Mouse (Mus musculus) CH12.LX (cell line): ENCODE results near the gene Denr. TPM values are rescaled to one million over a fixed set of nuclear protein-coding genes. Genes with fewer than 3 reads are reported as not detected.

Experiments used
- DNase-seq: peaks from one replicate; pipeline ENCODE4 v3.0.0-alpha.2; 2013; ENCODE audit errors: extremely low read depth
- H3K27ac ChIP-seq: 2 replicates; pipeline ENCODE4 v1.5.1; 2012; ENCODE audit warnings: low read depth, mild to moderate bottlenecking, control low read depth, moderate library complexity; ENCODE audit not compliant: insufficient read depth
- H3K27me3 ChIP-seq: replicated peaks from 2 replicates; pipeline ENCODE3; 2012; ENCODE audit warnings: inconsistent platforms
- H3K36me3 ChIP-seq, 2 experiments: replicated peaks in 1 of 2; 2 replicates each; pipeline versions ENCODE3 to v1.6.1; 2012; ENCODE audit warnings: inconsistent platforms in 1 of 2, low read length in 1 of 2, mild to moderate bottlenecking in 1 of 2, mixed read lengths in 1 of 2, moderate library complexity in 1 of 2; ENCODE audit not compliant: control insufficient read depth in 1 of 2, insufficient read depth in 1 of 2
- H3K4me1 ChIP-seq, 2 experiments: 2 replicates each; pipeline ENCODE4 v1.6.1; 2012; ENCODE audit warnings: inconsistent platforms in 1 of 2, moderate library complexity in 1 of 2; ENCODE audit not compliant: insufficient read depth in 2 of 2, control insufficient read depth in 1 of 2
- H3K4me2 ChIP-seq: 2 replicates; pipeline ENCODE4 v1.6.1; 2012; ENCODE audit warnings: low read depth, mild to moderate bottlenecking, control low read depth; ENCODE audit not compliant: poor library complexity, insufficient read depth, severe bottlenecking
- H3K4me3 ChIP-seq, 3 experiments: fragments of 150-350 bp in 1 of 3; sonication (generic) in 1 of 3; replicated peaks in 1 of 3; 2 replicates each; pipeline versions ENCODE3 to v1.5.1; 2011 to 2012; ENCODE audit warnings: low read depth in 2 of 3, low read length in 2 of 3, mild to moderate bottlenecking in 2 of 3, moderate library complexity in 2 of 3, control low read depth in 1 of 3, improper control_type of control experiment in 1 of 3, inconsistent platforms in 1 of 3, mixed read lengths in 1 of 3; ENCODE audit not compliant: poor library complexity in 1 of 3
- H3K79me2 ChIP-seq: replicated peaks from 2 replicates; pipeline ENCODE4 v1.6.1; 2012; ENCODE audit warnings: mild to moderate bottlenecking, moderate library complexity; ENCODE audit not compliant: control insufficient read depth, poor library complexity, insufficient read depth, severe bottlenecking; ENCODE audit errors: extremely low read depth
- H3K9ac ChIP-seq: 2 replicates; pipeline ENCODE4 v1.6.1; 2012; ENCODE audit warnings: low read depth, mild to moderate bottlenecking, control low read depth, moderate library complexity; ENCODE audit not compliant: insufficient read depth
- H3K9me3 ChIP-seq: replicated peaks from 2 replicates; pipeline ENCODE3; 2012; ENCODE audit warnings: low read length, inconsistent platforms, mixed read lengths
- BHLHE40 ChIP-seq: IDR thresholded peaks from 2 replicates; pipeline ENCODE4 v1.6.1; 2011; ENCODE audit warnings: mild to moderate bottlenecking, low read depth, low read length, improper control_type of control experiment
- CHD1 ChIP-seq: IDR thresholded peaks from 2 replicates; pipeline ENCODE4 v1.6.1; 2012; ENCODE audit warnings: low read depth, low read length, improper control_type of control experiment, inconsistent platforms
- CTCF ChIP-seq, 2 experiments: IDR thresholded peaks in 1 of 2; conservative IDR thresholded peaks in 1 of 2; 2 replicates each; pipeline ENCODE4 v1.5.1; 2011 to 2012; ENCODE audit warnings: low read depth in 2 of 2, low read length in 2 of 2, improper control_type of control experiment in 1 of 2, inconsistent platforms in 1 of 2, mild to moderate bottlenecking in 1 of 2, moderate library complexity in 1 of 2
- JUN ChIP-seq: IDR thresholded peaks from 2 replicates; pipeline ENCODE4 v1.6.1; 2011; ENCODE audit warnings: low read depth, mild to moderate bottlenecking, low read length, improper control_type of control experiment, moderate library complexity; ENCODE audit not compliant: insufficient read depth
- JUND ChIP-seq: conservative IDR thresholded peaks from 2 replicates; pipeline ENCODE4 v1.6.1; 2011; ENCODE audit warnings: low read depth, low read length, improper control_type of control experiment
- MAFK ChIP-seq: IDR thresholded peaks from 2 replicates; pipeline ENCODE4 v1.6.1; 2011; ENCODE audit warnings: low read length, improper control_type of control experiment; ENCODE audit not compliant: insufficient replicate concordance
- MEF2A ChIP-seq: IDR thresholded peaks from 2 replicates; pipeline ENCODE4 v1.6.1; 2014; ENCODE audit warnings: low read depth, mild to moderate bottlenecking, inconsistent platforms, low read length, improper control_type of control experiment, borderline replicate concordance
- MYC ChIP-seq: IDR thresholded peaks from 2 replicates; pipeline ENCODE4 v1.6.1; 2011; ENCODE audit warnings: low read depth, mild to moderate bottlenecking, improper control_type of control experiment, low read length
- NELFE ChIP-seq: IDR thresholded peaks from 2 replicates; pipeline ENCODE4 v1.6.1; 2011; ENCODE audit warnings: low read depth, low read length, improper control_type of control experiment
- RAD21 ChIP-seq: IDR thresholded peaks from 2 replicates; pipeline ENCODE4 v1.6.1; 2011; ENCODE audit warnings: low read depth, mild to moderate bottlenecking, low read length, improper control_type of control experiment, moderate library complexity
- SMC3 ChIP-seq: IDR thresholded peaks from 2 replicates; pipeline ENCODE4 v1.6.1; 2011; ENCODE audit warnings: low read depth, low read length, improper control_type of control experiment
- TBP ChIP-seq: conservative IDR thresholded peaks from 2 replicates; pipeline ENCODE4 v1.6.1; 2011; ENCODE audit warnings: low read depth, low read length, improper control_type of control experiment
- UBTF ChIP-seq: IDR thresholded peaks from 2 replicates; pipeline ENCODE4 v1.6.1; 2012; ENCODE audit warnings: low read depth, mild to moderate bottlenecking, inconsistent platforms, low read length, improper control_type of control experiment, moderate library complexity
- ZC3H11A ChIP-seq: IDR thresholded peaks from 2 replicates; pipeline ENCODE4 v1.6.1; 2012; ENCODE audit warnings: low read depth, mild to moderate bottlenecking, inconsistent platforms, low read length, improper control_type of control experiment
- ZMIZ1 ChIP-seq: IDR thresholded peaks from 2 replicates; pipeline ENCODE4 v1.6.1; 2012; ENCODE audit warnings: low read depth, mild to moderate bottlenecking, inconsistent platforms, low read length, improper control_type of control experiment
- ZNF384 ChIP-seq: IDR thresholded peaks from 2 replicates; pipeline ENCODE4 v1.6.1; 2012; ENCODE audit warnings: low read depth, low read length, improper control_type of control experiment, inconsistent platforms
- dilution Hi-C: fragments of 300-500 bp; cut with MboI; formaldehyde crosslinking; loops from 2 replicates; pipeline ENCODE4 v1.14.3; 2020; ENCODE audit warnings: low sequenced_read_pairs; ENCODE audit not compliant: extremely low pct_unique_long_range_greater_than_20kb, extremely low pct_ligation_motif_present
- in situ Hi-C: fragments of 300-500 bp; cut with MboI; formaldehyde crosslinking; loops from 3 replicates; pipeline ENCODE4 v1.14.3; 2019; ENCODE audit warnings: low sequenced_read_pairs, low pct_ligation_motif_present, low pct_unique_long_range_greater_than_20kb, mixed read lengths
- polyA plus RNA-seq: library from polyadenylated mRNA; unstranded; fragments of >175 nt; gene quantifications from 2 replicates; pipeline ENCODE4 v1.2.1, GENCODE M21; 2012; ENCODE audit warnings: low read depth; ENCODE audit not compliant: insufficient read length
- total RNA-seq, 2 experiments: library from RNA; depleted of rRNA; stranded (reverse); fragments of 300-350 nt in 1 of 2; fragments of >200 nt in 1 of 2; gene quantifications; 2 replicates each; pipeline ENCODE4 v1.2.3; 2012 to 2014

Gene Denr
- total and polyA plus RNA-seq, 3 experiments = 80.9 to 423 (median 128) TPM

GRCm38 (mm10) chr5:123883891-123884290 is 23.1 kb upstream of the Denr start:
- in situ Hi-C loops = no loop called here
- no peak overlapping the region for H3K9ac ChIP-seq

GRCm38 (mm10) chr5:123884332-123884731 is 22.6 kb upstream of the Denr start:
- Histone ChIP-seq H3K4me2 (no peak overlapping the region), H3K9me3 (no peaks in the 10 kb centered on the region), H3K27ac (no peak overlapping the region), H3K79me2 (no peaks in the 10 kb centered on the region), H3K4me3 (no peak overlapping the region), H3K4me1 (peaks cover 4 to 9% of the 10 kb centered on the region in 2 experiments), H3K9ac (no peak overlapping the region), H3K27me3 (no peaks in the 10 kb centered on the region), H3K36me3 (no peaks in the 10 kb centered on the region)
- in situ Hi-C loops (no loop called here), dilution Hi-C loops (no loop called here)
- TF ChIP-seq BHLHE40 (peak; percentile 37; the same call in 1 of the 2 replicates), ZC3H11A (no peak)
- no peak for DNase-seq

More at GRCm38 (mm10) chr5:123883891-123884290, 23.1 kb upstream of the Denr start:
- Histone ChIP-seq H3K4me2 (no peak overlapping the region), H3K4me3 (no peak overlapping the region), H3K79me2 (no peaks in the 10 kb centered on the region), H3K27ac (no peak overlapping the region), H3K4me1 (peaks cover 4 to 9% of the 10 kb centered on the region in 2 experiments), H3K36me3 (no peaks in the 10 kb centered on the region), H3K27me3 (no peaks in the 10 kb centered on the region), H3K9me3 (no peaks in the 10 kb centered on the region)
- dilution Hi-C loops = no loop called here
- no peak for TF ChIP-seq UBTF
- no peak for TF ChIP-seq MEF2A
- no peak for TF ChIP-seq TBP
- no peak for TF ChIP-seq JUND
- no peak for TF ChIP-seq ZNF384
- TF ChIP-seq MYC = no peak
- no peak for TF ChIP-seq CHD1
- TF ChIP-seq SMC3 = no peak
- DNase-seq = no peak

- Histone ChIP-seq H3K4me3 (no peak overlapping the region), H3K27me3 (no peaks in the 10 kb centered on the region), H3K9ac (no peak overlapping the region), H3K4me2 (no peak overlapping the region), H3K79me2 (no peaks in the 10 kb centered on the region), H3K27ac (no peak overlapping the region), H3K4me1 (peaks cover 8 to 13% of the 10 kb centered on the region in 2 experiments), H3K9me3 (no peaks in the 10 kb centered on the region), H3K36me3 (no peaks in the 10 kb centered on the region)
- dilution Hi-C loops = no loop called here
- DNase-seq = no peak
- TF ChIP-seq RAD21 = no peak
- no peak for TF ChIP-seq MEF2A
- no peak for TF ChIP-seq NELFE
- TF ChIP-seq BHLHE40 = no peak
- no peak for TF ChIP-seq ZMIZ1
- no peak for TF ChIP-seq SMC3
- TF ChIP-seq CTCF (conservative IDR thresholded peaks at IDR 0.05 in 1 of 2, IDR thresholded peaks at IDR 0.05 in 1 of 2; ENCODE audit: low read depth in 2 of 2, low read length in 2 of 2) = no peak
- TF ChIP-seq JUN = no peak
- no peak for TF ChIP-seq MAFK
- no peak for TF ChIP-seq ZNF384
- in situ Hi-C loops = no loop called here
These were observed 20.6 kb upstream of the Denr start for GRCm38 (mm10) chr5:123886365-123886764.
